Mouse (Mus musculus) intestine, embryonic 14.5 days (tissue): ENCODE measurements at regions not wholly inside any gene's neighbourhood (a gene's known extent, or its start where the extent isn't known, plus 50 kb on each side); places are given as distances from the start of the nearest gene placed in this dataset.

Experiments used
- ATAC-seq: fragments of 200-750 bp; cut with Nextera tagmentation; replicated peaks from 2 replicates; pipeline ENCODE4 v1.8.0; 2017; ENCODE audit warnings: low read depth, moderate number of reproducible peaks, moderate TSS enrichment, moderate library complexity; ENCODE audit not compliant: low FRiP score, low TSS enrichment
- DNase-seq: peaks from one replicate; pipeline ENCODE4 v3.0.0-alpha.2; 2018; ENCODE audit warnings: low spot score
- H3K27ac ChIP-seq: fragments of 300-500 bp; sonication (generic); 2 replicates; pipeline ENCODE4 v1.5.1; 2014; ENCODE audit warnings: low read depth, mild to moderate bottlenecking, control low read depth
- H3K27me3 ChIP-seq: fragments of 300-500 bp; sonication (generic); replicated peaks from 2 replicates; pipeline ENCODE4 v1.6.1; 2014; ENCODE audit warnings: low read length, control low read depth; ENCODE audit not compliant: control insufficient read depth, insufficient read depth
- H3K36me3 ChIP-seq: fragments of 300-500 bp; sonication (generic); 2 replicates; pipeline ENCODE4 v1.6.1; 2014; ENCODE audit warnings: low read length, control low read depth; ENCODE audit not compliant: control insufficient read depth, insufficient read depth
- H3K4me1 ChIP-seq: fragments of 300-500 bp; sonication (generic); replicated peaks from 2 replicates; pipeline ENCODE4 v1.6.1; 2014; ENCODE audit warnings: low read length, control low read depth, mixed read lengths; ENCODE audit not compliant: control insufficient read depth, insufficient read depth
- H3K4me2 ChIP-seq: fragments of 300-500 bp; sonication (generic); 2 replicates; pipeline ENCODE4 v1.6.1; 2014; ENCODE audit warnings: low read length
- H3K4me3 ChIP-seq: fragments of 300-500 bp; sonication (generic); 2 replicates; pipeline ENCODE4 v1.5.1; 2014; ENCODE audit warnings: low read depth, low read length, control low read depth, mixed read lengths
- H3K9ac ChIP-seq: fragments of 300-500 bp; sonication (generic); 2 replicates; pipeline ENCODE4 v1.6.1; 2014; ENCODE audit warnings: mild to moderate bottlenecking, low read length
- H3K9me3 ChIP-seq: fragments of 300-500 bp; sonication (generic); 2 replicates; pipeline ENCODE4 v1.6.1; 2016; ENCODE audit warnings: low read length, control low read depth; ENCODE audit not compliant: control insufficient read depth
- WGBS: fragments of 180-500 bp; shearing (Covaris S2); extraction: QIAGEN DNeasy Blood & Tissue Kit; methylation state at CpG from one replicate; pipeline ENCODE4 v1.1.7; 2014; 5-methylcytosine and 5-hydroxymethylcytosine counted together

- no peak overlapping the region; the same call in 1 of the 2 replicates for H3K9ac ChIP-seq
- no peaks in the 10 kb centered on the region for H3K9me3 ChIP-seq
- ATAC-seq (no peak), DNase-seq (no peak)
- no peak overlapping the region for H3K4me2 ChIP-seq
- H3K27ac ChIP-seq = peak overlapping the region; percentile 94
- 82% methylated on average over 3 of the region's 3 CpGs for WGBS
- H3K4me3 ChIP-seq = no peak overlapping the region
- no peaks in the 10 kb centered on the region for H3K36me3 ChIP-seq
- peaks cover 69% of the 10 kb centered on the region for H3K4me1 ChIP-seq
- no peaks in the 10 kb centered on the region for H3K27me3 ChIP-seq
Observed at GRCm38 (mm10) chr12:79969346-79970226, 143.2 kb downstream of the Zfp36l1 start.

- H3K4me2 ChIP-seq = no peak overlapping the region
- DNase-seq (no peak), ATAC-seq (no peak)
- H3K36me3 ChIP-seq = no peaks in the 10 kb centered on the region
- H3K27ac ChIP-seq = no peak overlapping the region
- H3K4me3 ChIP-seq = no peak overlapping the region
- H3K9ac ChIP-seq = no peak overlapping the region
- no peaks in the 10 kb centered on the region for H3K27me3 ChIP-seq
- peaks cover 68% of the 10 kb centered on the region for H3K4me1 ChIP-seq
- 63% methylated on average over 3 of the region's 3 CpGs for WGBS
- no peaks in the 10 kb centered on the region for H3K9me3 ChIP-seq
Observed at GRCm38 (mm10) chr12:79968676-79969075, 144.1 kb downstream of the Zfp36l1 start.

- no peak overlapping the region for H3K9ac ChIP-seq
- H3K4me3 ChIP-seq = no peak overlapping the region
- H3K4me1 ChIP-seq = peaks cover 75% of the 10 kb centered on the region
- H3K27ac ChIP-seq = 0 out of 2 replicates have a peak overlapping the region, but pooled peaks have one; percentile 13
- no peak for ATAC-seq
- H3K36me3 ChIP-seq = no peaks in the 10 kb centered on the region
- no peaks in the 10 kb centered on the region for H3K9me3 ChIP-seq
- no peaks in the 10 kb centered on the region for H3K27me3 ChIP-seq
- no peak for DNase-seq
- WGBS = 76% methylated on average over 11 of the region's 11 CpGs
- no peak overlapping the region for H3K4me2 ChIP-seq
Observed at GRCm38 (mm10) chr12:79967491-79968255, 145.1 kb downstream of the Zfp36l1 start.

DNA sequence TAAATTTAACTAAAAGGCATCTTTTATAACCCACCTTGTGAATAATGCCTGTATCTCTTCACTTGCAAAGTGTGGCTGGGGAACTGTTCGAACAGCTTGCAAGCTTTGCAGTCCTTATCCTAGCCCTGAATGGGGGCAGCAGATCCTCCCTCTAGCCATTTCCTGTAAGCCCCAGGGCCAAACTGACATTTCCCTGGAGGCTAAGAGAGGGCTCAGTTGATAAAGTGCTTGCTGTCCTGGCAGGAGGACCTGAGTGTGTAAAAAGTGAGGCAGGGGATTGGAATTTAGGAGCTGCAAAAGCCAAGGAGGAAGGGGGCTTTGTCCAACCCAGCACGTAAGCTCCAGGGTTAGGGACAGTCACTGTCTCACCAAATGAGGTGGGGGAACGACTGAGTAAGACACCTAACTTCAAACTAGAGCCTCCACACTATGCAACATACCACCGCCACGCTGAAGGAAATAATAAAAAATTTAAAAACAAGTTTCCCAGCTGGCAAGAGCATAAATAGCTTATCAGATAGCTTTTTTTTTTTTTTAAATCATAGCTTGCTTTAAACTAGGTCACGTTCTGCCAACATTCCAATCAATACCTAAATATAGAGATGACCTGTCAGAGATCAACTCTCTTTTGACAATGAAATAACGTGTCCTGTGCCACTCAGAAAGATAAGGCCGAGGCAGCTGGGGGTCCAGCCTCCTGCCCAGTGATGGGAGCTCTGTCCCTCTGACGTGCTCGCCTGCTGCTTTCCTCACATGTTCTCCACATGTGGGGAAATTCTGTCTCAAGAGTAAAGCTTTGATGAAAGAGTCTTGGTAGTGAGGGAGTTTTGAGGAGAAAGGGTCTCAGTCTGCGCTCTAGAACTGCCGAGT lies 146.0 kb downstream of the Zfp36l1 start:
- WGBS = 58% methylated on average over 12 of the region's 12 CpGs
- ATAC-seq (no peak), DNase-seq (no peak)
- Histone ChIP-seq H3K27me3 (no peaks in the 10 kb centered on the region), H3K27ac (peak overlapping the region; percentile 92), H3K36me3 (no peaks in the 10 kb centered on the region), H3K9me3 (no peaks in the 10 kb centered on the region), H3K4me3 (no peak overlapping the region), H3K4me1 (peaks cover 71% of the 10 kb centered on the region), H3K4me2 (no peak overlapping the region), H3K9ac (no peak overlapping the region)

- Histone ChIP-seq H3K4me3 (no peak overlapping the region), H3K9me3 (no peaks in the 10 kb centered on the region), H3K4me1 (peaks cover 65% of the 10 kb centered on the region), H3K27ac (peak overlapping the region; percentile 92), H3K36me3 (no peaks in the 10 kb centered on the region), H3K9ac (peak overlapping the region; percentile 44; the same call in 1 of the 2 replicates), H3K4me2 (peak overlapping the region; percentile 52; the same call in 1 of the 2 replicates), H3K27me3 (no peaks in the 10 kb centered on the region)
- DNase-seq = no peak
- WGBS = 44% methylated on average over 6 of the region's 6 CpGs
- ATAC-seq = no peak
Observed at GRCm38 (mm10) chr12:79966289-79966615, 146.6 kb downstream of the Zfp36l1 start.

- 7% methylated on average over 46 of the region's 46 CpGs for WGBS
- ATAC-seq = peak; percentile 61; the same call in 1 of the 2 replicates
Observed at GRCm38 (mm10) chr12:79965471-79966288, 147.1 kb downstream of the Zfp36l1 start.

DNA sequence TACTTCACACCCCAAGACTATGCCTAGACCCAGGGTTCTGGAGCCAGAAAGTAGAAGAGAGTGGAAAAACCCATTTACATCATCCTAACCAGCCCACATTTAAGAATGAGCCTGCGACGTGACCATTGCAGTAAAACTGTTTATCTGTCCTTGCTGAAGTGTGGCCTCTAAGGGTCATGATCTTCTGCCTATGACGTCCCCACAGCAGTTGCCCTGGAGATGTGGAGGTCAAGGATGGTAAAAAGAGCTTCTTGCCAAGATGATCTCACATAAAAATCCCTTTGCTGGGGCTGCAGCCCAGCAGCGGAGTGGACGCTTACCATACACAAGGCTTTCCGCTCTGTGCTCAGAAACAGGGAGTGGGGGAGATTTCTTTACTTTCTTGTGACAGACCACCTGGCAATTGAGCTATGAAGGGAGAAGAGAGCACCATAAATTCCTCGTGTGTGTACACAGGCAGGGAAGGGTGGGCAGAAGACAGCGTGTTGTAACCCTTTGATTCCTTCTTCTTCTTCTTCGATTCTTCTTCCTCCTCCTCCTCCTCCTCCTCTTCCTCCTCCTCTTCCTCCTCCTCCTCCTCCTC lies 149.3 kb downstream of the Zfp36l1 start:
- Histone ChIP-seq H3K27ac (peak overlapping the region; percentile 71), H3K27me3 (no peaks in the 10 kb centered on the region), H3K4me1 (peaks cover 39% of the 10 kb centered on the region), H3K9me3 (no peaks in the 10 kb centered on the region), H3K4me2 (no peak overlapping the region), H3K4me3 (no peak overlapping the region), H3K36me3 (no peaks in the 10 kb centered on the region), H3K9ac (no peak overlapping the region)
- 11% methylated on average over 9 of the region's 9 CpGs for WGBS
- ATAC-seq = peak; percentile 57; the same call in 1 of the 2 replicates
- DNase-seq = peak; percentile 63

More at GRCm38 (mm10) chr12:79965471-79966288, 147.1 kb downstream of the Zfp36l1 start:
- Histone ChIP-seq H3K4me1 (peaks cover 60% of the 10 kb centered on the region), H3K4me2 (peak overlapping the region; percentile 52), H3K36me3 (no peaks in the 10 kb centered on the region), H3K27ac (peak overlapping the region; percentile 92), H3K4me3 (peak overlapping the region; percentile 20), H3K9ac (peak overlapping the region; percentile 44), H3K27me3 (no peaks in the 10 kb centered on the region), H3K9me3 (no peaks in the 10 kb centered on the region)
- peak; percentile 71 for DNase-seq
